Mouse (Mus musculus): Measurements from ENCODE around the gene Rere. TPM values are rescaled to one million over a fixed set of nuclear protein-coding genes. Genes with fewer than 3 reads are reported as not detected.
A peak's percentile ranks its signal among the peaks of the same experiment; 100 is the strongest.

Gene Rere
- polyA plus RNA-seq, 1 experiment from 2014 or later, result 29.0 TPM

DNA sequence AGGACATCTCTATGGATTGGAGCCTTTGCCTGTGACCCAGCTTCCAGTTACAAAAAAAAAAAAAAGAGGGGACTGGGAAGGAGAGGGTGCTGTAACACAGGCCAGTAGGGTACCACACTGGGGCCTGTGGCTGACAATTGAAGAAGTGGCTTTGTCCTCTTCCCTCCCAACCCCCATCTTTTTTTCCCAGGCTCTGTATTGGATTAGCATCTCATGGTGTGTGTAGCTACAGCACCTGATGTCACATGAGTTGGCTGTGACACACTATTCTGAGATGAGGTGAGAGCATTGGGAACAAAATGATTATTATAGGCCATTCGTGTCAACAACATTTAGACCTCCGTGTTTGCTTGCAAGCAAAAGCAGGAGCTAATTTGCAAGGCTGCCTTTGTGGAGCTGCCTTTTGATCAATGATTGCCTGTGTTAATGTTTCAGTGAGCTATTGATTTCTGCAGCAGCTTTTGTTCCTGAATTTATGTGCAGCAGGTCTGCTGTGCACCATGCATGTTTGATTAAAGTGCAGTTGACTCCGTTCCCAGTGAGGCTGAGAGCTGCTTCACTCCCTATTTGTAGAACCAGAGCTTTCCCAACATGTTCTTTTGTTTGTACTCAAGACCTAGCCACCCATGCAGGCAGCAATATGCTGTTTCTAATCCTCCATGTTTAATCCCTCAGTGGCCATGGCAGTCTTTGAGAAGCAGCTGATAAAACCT, 325.2 kb downstream of the Rere start:
- H3K4me2 ChIP-seq (ENCODE audit: low read length), result no peak overlapping the region
- peak overlapping the region; percentile 92 for H3K27ac ChIP-seq (ENCODE audit: low read length)
- H3K9ac ChIP-seq (ENCODE audit: low read depth, low read length), result peak overlapping the region; percentile 5; the same call in 1 of the 2 replicates
- no peaks in the 10 kb centered on the region for H3K9me3 ChIP-seq (replicated peaks; ENCODE audit: control insufficient read depth, low read length, poor library complexity, severe bottlenecking)
- peaks cover 5% of the 10 kb centered on the region for H3K36me3 ChIP-seq (ENCODE audit: control insufficient read depth, insufficient read depth, low read length)
- no peaks in the 10 kb centered on the region for H3K27me3 ChIP-seq (ENCODE audit: control insufficient read depth, insufficient read depth, low read depth, low read length)
- H3K4me1 ChIP-seq (ENCODE audit: control insufficient read depth, insufficient read depth, low read length), result peaks cover 31% of the 10 kb centered on the region
- 8% methylated on average over 3 of the region's 3 CpGs for WGBS
- peak; percentile 70; the same call in 1 of the 2 replicates for ATAC-seq
- no peak overlapping the region for H3K4me3 ChIP-seq (ENCODE audit: low read depth, low read length)

DNA sequence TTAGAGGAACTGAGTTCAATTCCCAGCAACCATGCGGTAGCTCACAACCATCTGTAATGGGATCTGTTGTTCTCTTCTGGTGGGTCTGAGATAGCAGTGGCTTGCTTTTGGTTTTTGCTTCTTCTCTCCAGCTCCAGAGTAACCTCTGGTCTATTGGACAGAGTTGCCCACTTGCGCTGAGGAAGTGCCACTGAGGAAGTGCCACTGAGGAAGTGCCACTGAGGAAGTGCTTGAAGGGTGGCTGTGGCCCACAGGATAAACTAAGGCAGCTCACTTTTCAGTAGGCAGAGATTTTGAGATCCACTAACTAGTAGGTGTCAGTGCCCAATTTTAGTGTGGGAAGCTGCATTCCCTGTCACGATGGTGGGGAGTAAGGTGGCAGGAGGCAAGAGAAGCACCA, 327.2 kb downstream of the Rere start:
- Histone ChIP-seq H3K36me3 (ENCODE audit: control insufficient read depth, insufficient read depth, low read length) (peaks cover 24% of the 10 kb centered on the region), H3K4me2 (ENCODE audit: low read length) (no peak overlapping the region), H3K4me1 (ENCODE audit: control insufficient read depth, insufficient read depth, low read length) (peaks cover 25% of the 10 kb centered on the region), H3K27ac (ENCODE audit: low read length) (no peak overlapping the region), H3K4me3 (ENCODE audit: low read depth, low read length) (no peak overlapping the region), H3K9ac (ENCODE audit: low read depth, low read length) (no peak overlapping the region), H3K27me3 (ENCODE audit: control insufficient read depth, insufficient read depth, low read depth, low read length) (no peaks in the 10 kb centered on the region), H3K9me3 (replicated peaks; ENCODE audit: control insufficient read depth, low read length, poor library complexity, severe bottlenecking) (no peaks in the 10 kb centered on the region)
- ATAC-seq, result no peak
- WGBS, result 97% methylated on average over 3 of the region's 3 CpGs

DNA sequence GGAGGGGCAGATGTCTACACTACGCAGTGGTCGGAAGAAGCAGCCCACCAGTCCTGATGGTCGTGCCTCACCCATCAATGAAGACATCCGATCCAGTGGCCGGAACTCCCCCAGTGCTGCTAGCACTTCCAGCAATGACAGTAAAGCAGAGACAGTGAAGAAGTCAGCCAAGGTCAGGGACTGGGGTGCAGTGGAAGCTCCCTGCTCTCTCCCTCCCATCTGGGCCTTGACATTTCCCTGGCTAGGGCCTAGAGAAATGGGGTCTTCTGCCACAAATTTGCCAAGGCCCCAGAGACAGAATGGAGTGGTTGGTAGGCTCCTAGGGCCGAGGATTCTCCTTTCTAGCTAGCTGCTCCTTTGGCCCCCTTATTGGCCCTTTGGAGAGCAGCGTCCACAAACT, 332.3 kb downstream of the Rere start:
- 93% methylated on average over 7 of the region's 7 CpGs for WGBS

DNA sequence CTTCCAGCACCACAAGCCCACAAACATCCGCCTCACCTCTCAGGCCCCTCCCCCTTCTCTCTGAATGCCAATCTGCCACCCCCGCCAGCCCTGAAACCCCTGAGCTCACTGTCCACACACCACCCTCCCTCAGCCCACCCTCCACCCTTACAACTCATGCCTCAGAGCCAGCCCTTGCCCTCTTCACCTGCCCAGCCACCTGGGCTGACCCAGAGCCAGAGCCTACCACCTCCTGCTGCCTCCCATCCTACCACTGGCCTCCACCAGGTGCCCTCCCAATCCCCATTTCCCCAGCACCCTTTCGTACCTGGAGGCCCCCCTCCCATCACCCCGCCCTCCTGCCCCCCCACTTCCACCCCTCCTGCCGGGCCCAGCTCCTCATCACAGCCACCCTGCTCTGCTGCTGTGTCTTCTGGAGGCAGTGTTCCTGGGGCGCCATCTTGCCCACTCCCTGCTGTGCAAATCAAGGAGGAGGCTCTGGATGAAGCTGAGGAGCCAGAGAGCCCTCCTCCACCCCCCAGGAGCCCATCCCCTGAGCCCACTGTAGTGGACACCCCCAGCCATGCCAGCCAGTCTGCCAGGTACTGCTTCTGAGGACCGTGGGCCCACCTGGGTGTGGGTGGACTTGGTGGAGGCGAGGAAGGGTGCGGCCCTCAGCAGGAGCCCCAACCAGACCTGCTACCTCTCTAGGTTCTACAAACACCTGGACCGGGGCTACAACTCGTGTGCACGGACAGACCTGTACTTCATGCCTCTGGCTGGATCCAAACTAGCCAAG, 334.0 kb downstream of the Rere start:
- peaks cover 69% of the 10 kb centered on the region for H3K36me3 ChIP-seq (ENCODE audit: control insufficient read depth, insufficient read depth, low read length)
- no peaks in the 10 kb centered on the region for H3K27me3 ChIP-seq (ENCODE audit: control insufficient read depth, insufficient read depth, low read depth, low read length)
- no peak overlapping the region for H3K27ac ChIP-seq (ENCODE audit: low read length)
- no peak overlapping the region for H3K9ac ChIP-seq (ENCODE audit: low read depth, low read length)
- no peaks in the 10 kb centered on the region for H3K9me3 ChIP-seq (replicated peaks; ENCODE audit: control insufficient read depth, low read length, poor library complexity, severe bottlenecking)
- ATAC-seq, result no peak
- no peaks in the 10 kb centered on the region for H3K4me1 ChIP-seq (ENCODE audit: control insufficient read depth, insufficient read depth, low read length)
- H3K4me3 ChIP-seq (ENCODE audit: low read depth, low read length), result no peak overlapping the region
- 90% methylated on average over 12 of the region's 12 CpGs for WGBS
- no peak overlapping the region for H3K4me2 ChIP-seq (ENCODE audit: low read length)

More for the DNA sequence above, 332.3 kb downstream of the Rere start:
- no peak for ATAC-seq
- Histone ChIP-seq H3K36me3 (ENCODE audit: control insufficient read depth, insufficient read depth, low read length) (peaks cover 64% of the 10 kb centered on the region), H3K27me3 (ENCODE audit: control insufficient read depth, insufficient read depth, low read depth, low read length) (no peaks in the 10 kb centered on the region), H3K27ac (ENCODE audit: low read length) (no peak overlapping the region), H3K4me3 (ENCODE audit: low read depth, low read length) (no peak overlapping the region), H3K9ac (ENCODE audit: low read depth, low read length) (no peak overlapping the region), H3K4me2 (ENCODE audit: low read length) (no peak overlapping the region), H3K4me1 (ENCODE audit: control insufficient read depth, insufficient read depth, low read length) (no peaks in the 10 kb centered on the region), H3K9me3 (replicated peaks; ENCODE audit: control insufficient read depth, low read length, poor library complexity, severe bottlenecking) (no peaks in the 10 kb centered on the region)

DNA sequence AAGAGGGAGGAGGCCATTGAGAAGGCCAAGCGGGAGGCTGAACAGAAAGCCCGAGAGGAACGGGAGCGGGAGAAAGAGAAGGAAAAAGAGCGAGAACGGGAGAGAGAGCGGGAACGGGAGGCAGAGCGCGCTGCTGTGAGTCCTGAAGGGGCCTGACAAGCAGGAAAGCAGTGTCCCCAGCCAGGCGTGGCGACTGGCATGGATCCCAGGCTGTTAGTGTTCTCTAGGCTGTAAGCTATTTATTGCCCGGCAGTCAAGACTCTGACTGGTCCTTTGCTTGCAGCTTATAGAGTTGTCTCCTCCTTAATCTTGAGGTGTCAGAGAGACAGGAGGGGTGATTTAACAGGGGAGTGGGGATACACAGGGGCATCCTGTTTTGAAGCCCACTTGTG, 334.6 kb downstream of the Rere start:
- Histone ChIP-seq H3K4me1 (ENCODE audit: control insufficient read depth, insufficient read depth, low read length) (no peaks in the 10 kb centered on the region), H3K27me3 (ENCODE audit: control insufficient read depth, insufficient read depth, low read depth, low read length) (no peaks in the 10 kb centered on the region), H3K4me3 (ENCODE audit: low read depth, low read length) (no peak overlapping the region), H3K27ac (ENCODE audit: low read length) (no peak overlapping the region), H3K4me2 (ENCODE audit: low read length) (no peak overlapping the region), H3K36me3 (ENCODE audit: control insufficient read depth, insufficient read depth, low read length) (peaks cover 64% of the 10 kb centered on the region), H3K9me3 (replicated peaks; ENCODE audit: control insufficient read depth, low read length, poor library complexity, severe bottlenecking) (no peaks in the 10 kb centered on the region), H3K9ac (ENCODE audit: low read depth, low read length) (no peak overlapping the region)
- ATAC-seq, result no peak
- WGBS, result 89% methylated on average over 13 of the region's 13 CpGs

DNA sequence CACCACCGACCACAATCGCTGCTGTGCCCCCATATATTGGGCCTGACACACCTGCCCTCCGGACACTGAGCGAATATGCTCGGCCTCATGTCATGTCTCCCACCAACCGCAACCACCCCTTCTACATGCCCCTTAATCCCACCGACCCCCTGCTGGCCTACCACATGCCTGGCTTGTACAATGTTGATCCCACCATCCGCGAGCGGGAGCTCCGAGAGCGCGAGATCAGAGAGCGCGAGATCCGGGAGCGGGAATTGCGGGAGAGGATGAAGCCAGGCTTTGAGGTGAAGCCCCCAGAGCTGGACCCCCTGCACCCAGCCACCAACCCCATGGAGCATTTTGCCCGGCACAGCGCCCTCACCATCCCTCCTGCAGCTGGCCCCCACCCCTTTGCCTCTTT, 335.4 kb downstream of the Rere start:
- no peak for ATAC-seq
- WGBS, result 93% methylated on average over 20 of the region's 20 CpGs

DNA sequence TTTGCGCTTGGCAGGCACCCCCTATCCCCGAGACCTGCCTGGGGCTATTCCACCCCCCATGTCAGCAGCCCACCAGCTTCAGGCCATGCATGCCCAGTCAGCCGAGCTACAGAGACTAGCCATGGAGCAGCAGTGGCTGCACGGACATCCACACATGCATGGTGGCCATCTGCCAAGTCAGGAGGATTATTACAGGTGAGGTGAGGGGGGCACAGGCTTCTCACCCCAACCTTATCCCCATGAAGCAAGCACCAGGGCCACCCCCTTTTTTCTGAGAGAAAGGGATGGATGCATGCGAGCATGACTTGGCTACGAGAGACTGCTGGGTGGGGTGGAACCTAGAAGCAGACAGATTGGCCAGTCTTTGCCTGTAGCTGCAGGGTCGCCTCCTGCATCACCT, 337.6 kb downstream of the Rere start:
- H3K27ac ChIP-seq (ENCODE audit: low read length), result no peak overlapping the region
- whole genome bisulfite sequencing, result 80% methylated on average over 7 of the region's 7 CpGs

More for the DNA sequence above, 335.4 kb downstream of the Rere start:
- Histone ChIP-seq H3K4me2 (ENCODE audit: low read length) (no peak overlapping the region), H3K36me3 (ENCODE audit: control insufficient read depth, insufficient read depth, low read length) (peaks cover 61% of the 10 kb centered on the region), H3K4me3 (ENCODE audit: low read depth, low read length) (no peak overlapping the region), H3K4me1 (ENCODE audit: control insufficient read depth, insufficient read depth, low read length) (no peaks in the 10 kb centered on the region), H3K27me3 (ENCODE audit: control insufficient read depth, insufficient read depth, low read depth, low read length) (no peaks in the 10 kb centered on the region), H3K9me3 (replicated peaks; ENCODE audit: control insufficient read depth, low read length, poor library complexity, severe bottlenecking) (no peaks in the 10 kb centered on the region), H3K27ac (ENCODE audit: low read length) (no peak overlapping the region), H3K9ac (ENCODE audit: low read depth, low read length) (no peak overlapping the region)

DNA sequence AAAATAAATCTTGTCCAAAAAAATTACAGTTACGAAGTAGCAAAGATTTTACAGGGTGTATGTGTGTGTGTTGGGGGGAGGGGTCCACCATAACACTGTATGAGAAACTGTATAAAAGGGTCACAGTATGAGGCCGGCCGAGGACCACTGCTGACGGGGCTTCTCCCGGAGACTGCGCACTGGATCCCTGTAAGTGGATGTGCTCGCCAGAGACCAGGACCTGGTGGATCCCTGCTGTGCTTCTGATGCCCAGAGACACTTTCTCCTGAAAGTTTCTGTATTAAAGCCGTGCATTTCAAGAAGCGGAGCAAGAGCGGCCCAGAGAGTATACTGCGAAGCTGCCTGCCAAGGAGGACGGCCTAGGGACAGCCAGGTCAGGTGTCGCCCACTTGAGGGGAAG, 341.2 kb downstream of the Rere start:
- no peak overlapping the region for H3K4me2 ChIP-seq (ENCODE audit: low read length)
- H3K9me3 ChIP-seq (replicated peaks; ENCODE audit: control insufficient read depth, low read length, poor library complexity, severe bottlenecking), result no peaks in the 10 kb centered on the region
- H3K27me3 ChIP-seq (ENCODE audit: control insufficient read depth, insufficient read depth, low read depth, low read length), result no peaks in the 10 kb centered on the region
- H3K9ac ChIP-seq (ENCODE audit: low read depth, low read length), result no peak overlapping the region
- no peaks in the 10 kb centered on the region for H3K4me1 ChIP-seq (ENCODE audit: control insufficient read depth, insufficient read depth, low read length)
- WGBS, result 90% methylated on average over 13 of the region's 13 CpGs
- no peak overlapping the region for H3K4me3 ChIP-seq (ENCODE audit: low read depth, low read length)
- no peak overlapping the region for H3K27ac ChIP-seq (ENCODE audit: low read length)
- ATAC-seq, result no peak
- H3K36me3 ChIP-seq (ENCODE audit: control insufficient read depth, insufficient read depth, low read length), result peaks cover 24% of the 10 kb centered on the region

More for the DNA sequence above, 337.6 kb downstream of the Rere start:
- H3K9me3 ChIP-seq (replicated peaks; ENCODE audit: control insufficient read depth, low read length, poor library complexity, severe bottlenecking), result no peaks in the 10 kb centered on the region
- no peak overlapping the region for H3K4me3 ChIP-seq (ENCODE audit: low read depth, low read length)
- H3K9ac ChIP-seq (ENCODE audit: low read depth, low read length), result no peak overlapping the region
- ATAC-seq, result no peak
- H3K4me2 ChIP-seq (ENCODE audit: low read length), result no peak overlapping the region
- no peaks in the 10 kb centered on the region for H3K4me1 ChIP-seq (ENCODE audit: control insufficient read depth, insufficient read depth, low read length)
- H3K27me3 ChIP-seq (ENCODE audit: control insufficient read depth, insufficient read depth, low read depth, low read length), result no peaks in the 10 kb centered on the region
- peaks cover 50% of the 10 kb centered on the region for H3K36me3 ChIP-seq (ENCODE audit: control insufficient read depth, insufficient read depth, low read length)

DNA sequence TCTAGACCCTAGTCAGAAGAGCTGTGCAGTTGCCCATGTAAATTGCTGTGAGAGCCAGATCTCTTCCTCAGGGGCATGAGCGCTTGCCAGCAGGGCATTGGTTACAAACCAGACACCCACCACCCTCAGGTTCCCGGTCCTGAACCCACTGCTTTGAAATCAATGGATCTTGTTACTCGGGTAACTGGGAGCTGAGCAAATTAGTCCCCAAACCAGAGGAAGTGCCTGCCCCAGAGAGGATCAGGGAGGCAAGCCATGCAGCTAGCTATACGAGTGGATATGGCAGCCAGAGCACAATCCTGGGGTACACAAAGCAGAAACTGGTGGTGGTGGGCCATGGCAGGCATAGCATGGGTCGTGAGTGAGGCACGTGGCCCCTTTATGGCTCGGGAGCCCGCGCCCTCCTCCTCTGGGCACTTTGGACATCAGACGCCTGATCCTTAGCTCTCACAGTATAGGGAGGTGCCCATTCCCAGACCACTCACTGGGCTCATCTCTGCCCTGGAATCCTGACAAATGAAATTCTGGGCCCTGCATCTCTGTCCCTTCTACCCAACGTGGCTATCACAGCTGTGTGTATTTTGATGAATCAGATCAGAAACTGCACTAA, 342.9 kb downstream of the Rere start:
- ATAC-seq, result no peak
- 0 out of 2 replicates have a peak overlapping the region, but pooled peaks have one; percentile 28 for H3K27ac ChIP-seq (ENCODE audit: low read length)
- H3K9ac ChIP-seq (ENCODE audit: low read depth, low read length), result no peak overlapping the region
- H3K4me3 ChIP-seq (ENCODE audit: low read depth, low read length), result no peak overlapping the region
- no peaks in the 10 kb centered on the region for H3K9me3 ChIP-seq (replicated peaks; ENCODE audit: control insufficient read depth, low read length, poor library complexity, severe bottlenecking)
- peaks cover 9% of the 10 kb centered on the region; the same call in 1 of the 2 replicates for H3K36me3 ChIP-seq (ENCODE audit: control insufficient read depth, insufficient read depth, low read length)
- no peaks in the 10 kb centered on the region for H3K4me1 ChIP-seq (ENCODE audit: control insufficient read depth, insufficient read depth, low read length)
- WGBS, result 68% methylated on average over 11 of the region's 11 CpGs
- no peaks in the 10 kb centered on the region for H3K27me3 ChIP-seq (ENCODE audit: control insufficient read depth, insufficient read depth, low read depth, low read length)
- no peak overlapping the region for H3K4me2 ChIP-seq (ENCODE audit: low read length)
